In the genomic region with DNA sequence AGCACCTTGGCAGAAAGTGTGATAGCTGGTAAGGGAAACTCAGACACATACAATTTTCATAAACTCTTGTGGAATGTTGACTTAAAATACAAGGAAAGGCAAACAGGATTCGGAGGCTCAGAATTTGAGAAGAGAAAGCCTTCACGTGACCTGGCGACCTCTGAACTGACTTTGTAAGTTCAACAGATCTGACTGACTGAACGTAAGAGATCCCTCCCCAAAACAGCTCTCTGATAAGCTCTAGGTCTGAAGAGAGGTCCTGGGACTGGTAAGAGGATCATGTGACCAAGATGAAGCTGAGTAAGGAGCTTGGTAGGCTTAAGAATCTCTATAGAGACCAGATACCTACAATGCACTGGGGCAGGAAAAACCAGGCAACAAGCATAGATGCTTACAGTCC, we compare ENCODE assay signal across 27 mouse cellular contexts. TPM values are rescaled to one million over a fixed set of nuclear protein-coding genes. Genes with fewer than 3 reads are reported as not detected.
A peak's percentile ranks its signal among the peaks of the same experiment; 100 is the strongest.
DNase-seq lines count a peak whose midpoint lies in the region; ATAC-seq and TF ChIP-seq lines count a peak whose summit lies in the region.
"Had no signal": no experiment of that assay in that cellular context is flagged by ENCODE, and none has a peak within 500 bp of the region (broad histone marks: within the 10 kb centered on the region; RNA-seq: fewer than 3 reads in every experiment).

No protein-coding gene starts in this region.

- peak; percentile 47; the same call in 1 of the 2 replicates for ATAC-seq in liver, embryonic 11.5 days (replicated peaks; ENCODE audit: low FRiP score)
- no peak for ATAC-seq in liver, embryonic 12.5 days
- no peak for ATAC-seq in liver, postnatal 0 days
- ATAC-seq: forebrain, embryonic 14.5 days; forebrain, postnatal 0 days had no signal

- H3K27me3 ChIP-seq in liver, embryonic 11.5 days (replicated peaks; ENCODE audit: control insufficient read depth, insufficient read depth, low read length), result no peaks in the 10 kb centered on the region
- no peaks in the 10 kb centered on the region for H3K27me3 ChIP-seq in liver, embryonic 12.5 days (replicated peaks)
- no peaks in the 10 kb centered on the region for H3K27me3 ChIP-seq in liver, postnatal 0 days (ENCODE audit: insufficient read depth, low read length)
- H3K27me3 ChIP-seq: CH12.LX; embryonic facial prominence, embryonic 12.5 days; embryonic facial prominence, embryonic 15.5 days; heart, embryonic 12.5 days; heart, embryonic 15.5 days; hindbrain, embryonic 15.5 days had no signal

- no peak overlapping the region for H3K4me3 ChIP-seq in liver, embryonic 11.5 days (ENCODE audit: low read depth, low read length)
- no peak overlapping the region for H3K4me3 ChIP-seq in liver, embryonic 12.5 days
- H3K4me3 ChIP-seq in liver, postnatal 0 days (ENCODE audit: low read depth, low read length), result no peak overlapping the region
- H3K4me3 ChIP-seq: embryonic facial prominence, embryonic 12.5 days; embryonic facial prominence, embryonic 15.5 days; gastrocnemius, adult 2 months; heart, embryonic 12.5 days; heart, embryonic 15.5 days; hindbrain, embryonic 15.5 days had no signal

- TF ChIP-seq EP300 in liver, postnatal 0 days (IDR thresholded peaks at IDR 0.05; ENCODE audit: low read depth), result no peak

- no peak overlapping the region for H3K4me2 ChIP-seq in liver, embryonic 11.5 days
- no peak overlapping the region for H3K4me2 ChIP-seq in liver, embryonic 12.5 days
- H3K4me2 ChIP-seq in liver, postnatal 0 days (ENCODE audit: low read depth, low read length), result peak overlapping the region; percentile 6; the same call in 1 of the 2 replicates
- H3K4me2 ChIP-seq: embryonic facial prominence, embryonic 12.5 days; embryonic facial prominence, embryonic 15.5 days; heart, embryonic 12.5 days; heart, embryonic 15.5 days; hindbrain, embryonic 15.5 days had no signal

- no peak overlapping the region for H3K9ac ChIP-seq in liver, embryonic 11.5 days (ENCODE audit: low read depth, low read length)
- no peak overlapping the region for H3K9ac ChIP-seq in liver, embryonic 12.5 days
- no peak overlapping the region for H3K9ac ChIP-seq in liver, postnatal 0 days (replicated peaks)
- H3K9ac ChIP-seq: embryonic facial prominence, embryonic 12.5 days; embryonic facial prominence, embryonic 15.5 days; forebrain, postnatal 0 days; heart, embryonic 12.5 days; heart, embryonic 15.5 days; hindbrain, embryonic 15.5 days had no signal

- H3K9me3 ChIP-seq in liver, embryonic 11.5 days (ENCODE audit: control insufficient read depth, low read length), result no peaks in the 10 kb centered on the region
- no peaks in the 10 kb centered on the region for H3K9me3 ChIP-seq in liver, embryonic 12.5 days (replicated peaks)
- no peaks in the 10 kb centered on the region for H3K9me3 ChIP-seq in liver, postnatal 0 days (ENCODE audit: low read length)
- H3K9me3 ChIP-seq: embryonic facial prominence, embryonic 12.5 days; embryonic facial prominence, embryonic 15.5 days; G1E; heart, embryonic 12.5 days; heart, embryonic 15.5 days; hindbrain, embryonic 15.5 days had no signal

- H3K4me1 ChIP-seq in liver, embryonic 11.5 days (replicated peaks; ENCODE audit: control insufficient read depth, insufficient read depth, low read length), result peaks cover 20% of the 10 kb centered on the region
- peaks cover 35% of the 10 kb centered on the region for H3K4me1 ChIP-seq in liver, embryonic 12.5 days
- peaks cover 13% of the 10 kb centered on the region for H3K4me1 ChIP-seq in liver, postnatal 0 days (ENCODE audit: insufficient read depth)
- H3K4me1 ChIP-seq: embryonic facial prominence, embryonic 12.5 days; embryonic facial prominence, embryonic 15.5 days; hindbrain, embryonic 15.5 days had no signal

- no peaks in the 10 kb centered on the region for H3K36me3 ChIP-seq in liver, embryonic 11.5 days (ENCODE audit: control insufficient read depth, insufficient read depth, low read length)
- H3K36me3 ChIP-seq in liver, embryonic 12.5 days, result no peaks in the 10 kb centered on the region
- H3K36me3 ChIP-seq in liver, postnatal 0 days (replicated peaks; ENCODE audit: insufficient read depth, low read length), result no peaks in the 10 kb centered on the region
- H3K36me3 ChIP-seq: embryonic facial prominence, embryonic 12.5 days; embryonic facial prominence, embryonic 15.5 days; G1E; heart, embryonic 12.5 days; heart, embryonic 15.5 days; hindbrain, embryonic 15.5 days had no signal

- H3K27ac ChIP-seq in liver, embryonic 11.5 days (ENCODE audit: low read depth, low read length), result no peak overlapping the region
- no peak overlapping the region for H3K27ac ChIP-seq in liver, embryonic 12.5 days
- H3K27ac ChIP-seq in liver, postnatal 0 days (ENCODE audit: low read depth), result no peak overlapping the region
- H3K27ac ChIP-seq: embryonic facial prominence, embryonic 12.5 days; embryonic facial prominence, embryonic 15.5 days; gastrocnemius, adult 2 months; heart, embryonic 15.5 days; hindbrain, embryonic 15.5 days had no signal

- WGBS in liver, embryonic 11.5 days, result 42% methylated on average over 4 of the region's 4 CpGs
- WGBS in liver, embryonic 12.5 days (ENCODE audit: insufficient replicate concordance), result 34% methylated on average over 4 of the region's 4 CpGs
- 35% methylated on average over 4 of the region's 4 CpGs for WGBS in liver, postnatal 0 days (ENCODE audit: insufficient replicate concordance)

- TF ChIP-seq CTCF in liver, postnatal 0 days (IDR thresholded peaks at IDR 0.05; ENCODE audit: low read depth), result no peak

- peak; percentile 21 for DNase-seq in embryo, embryonic 10 days (ENCODE audit: low spot score)
- no peak for DNase-seq in embryo, embryonic 10.5 days (ENCODE audit: low spot score)
- DNase-seq in liver, embryonic 11.5 days (ENCODE audit: low spot score), result no peak
- DNase-seq in liver, postnatal 0 days, result no peak
- DNase-seq in ovary, postnatal 36 days (ENCODE audit: low spot score), result no peak
- no peak for DNase-seq in cerebellum, postnatal 4 days (ENCODE audit: low spot score in 2 of 2)
- DNase-seq: adrenal gland, adult 2 months; adrenal gland, postnatal 14 days; cerebellum, adult 11 months; cerebellum, adult 2 months; cerebellum, adult 9-11 months; cerebellum, postnatal 25 days; forebrain, postnatal 0 days; gastrocnemius, adult 2 months; gastrocnemius, postnatal 14 days; heart, adult 18-20 months; heart, postnatal 10 days; heart, postnatal 36 days had no signal

RNA-seq across cellular contexts. Expression of gene Tab2, which starts 55.7 kb away (rescaled TPM):
- 19.9 and 23.0 TPM in 2 replicates for polyA plus RNA-seq in liver, embryonic 11.5 days (2014; fragmentation: Nextera tagmentation; extraction: Ambion mirVana)
- 11.4 and 11.8 TPM in 2 replicates for polyA plus RNA-seq in liver, embryonic 12.5 days (2016; fragmentation: Nextera tagmentation; extraction: Ambion mirVana)
- 11.8 and 12.9 TPM in 2 replicates for polyA plus RNA-seq in liver, postnatal 0 days (2015; fragmentation: Nextera tagmentation; extraction: Ambion mirVana)
